Mouse (Mus musculus) embryo, embryonic 10.5 days (tissue): ENCODE data around the gene I0C0044D17Rik.
"Not testable (repeated sequence)": the region's sequence is repeated elsewhere in the genome, so short reads cannot be mapped to it uniquely, and the experiment has no call there.

Experiments used
- DNase-seq: peaks from one replicate; pipeline ENCODE4 v3.0.0-alpha.2; 2015; ENCODE audit warnings: low spot score

I0C0044D17Rik gene

DNA sequence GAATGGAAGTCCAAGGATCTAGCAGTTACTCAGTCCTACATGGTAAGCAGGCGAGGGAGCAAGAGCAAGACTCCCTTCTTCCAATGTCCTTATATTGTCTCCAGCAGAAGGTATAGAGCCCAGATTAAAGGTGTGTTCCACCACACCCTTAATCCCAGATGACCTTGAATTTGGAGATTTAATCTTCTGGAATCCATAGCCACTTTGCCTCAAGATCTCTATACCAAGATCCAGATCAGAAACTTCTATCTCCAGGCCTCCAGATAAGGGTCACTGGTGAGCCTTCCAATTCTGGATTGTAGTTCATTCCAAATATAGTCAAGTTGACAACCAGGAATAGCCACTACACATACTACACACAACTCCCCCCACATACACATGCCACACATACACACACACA, at the start of gene I0C0044D17Rik:
I0C0044D17Rik (minus strand) TSS at position 101 of the 400 bp plus-strand sequence.
- not testable (repeated sequence) for DNase-seq

DNA sequence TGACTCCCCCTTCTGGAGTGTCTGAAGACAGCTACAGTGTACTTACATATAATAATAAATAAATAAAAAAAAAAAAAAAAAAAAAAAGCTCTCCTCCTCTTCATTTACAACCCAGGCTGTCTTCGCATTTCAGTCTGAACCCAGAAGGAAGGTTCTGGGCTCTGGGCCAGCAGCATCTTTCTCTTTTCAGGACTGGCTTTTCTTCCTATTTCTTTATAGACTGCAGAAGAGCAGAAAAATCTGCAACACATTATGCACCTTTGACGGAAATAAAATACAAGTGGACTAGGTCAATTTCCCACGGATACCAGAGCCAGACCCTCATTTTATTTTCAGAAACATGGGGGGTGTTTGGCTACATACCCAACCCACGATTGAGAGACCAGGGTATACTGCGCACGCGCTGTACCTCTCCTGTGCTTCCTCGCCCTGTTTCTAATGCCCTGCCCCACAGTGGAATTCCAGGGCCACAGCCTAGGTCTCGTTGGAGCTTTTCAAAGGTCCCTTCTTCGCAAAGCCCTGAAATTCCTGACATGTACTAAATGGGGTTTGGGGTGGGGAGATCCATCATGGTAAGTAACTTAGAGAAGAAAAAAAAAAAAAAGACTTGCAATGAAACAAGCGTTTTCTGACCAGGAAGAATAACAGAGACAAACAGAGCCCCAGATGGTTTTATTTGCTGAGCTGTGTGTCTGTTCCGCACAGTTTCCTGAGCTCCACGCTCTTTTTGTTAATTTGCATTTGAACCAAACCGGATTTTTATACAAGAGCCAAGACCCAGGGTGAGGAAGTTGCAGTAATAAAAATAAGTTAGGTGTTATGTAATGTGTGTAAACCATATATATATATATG, 42.0 kb upstream of the I0C0044D17Rik start:
- no peak for DNase-seq

DNA sequence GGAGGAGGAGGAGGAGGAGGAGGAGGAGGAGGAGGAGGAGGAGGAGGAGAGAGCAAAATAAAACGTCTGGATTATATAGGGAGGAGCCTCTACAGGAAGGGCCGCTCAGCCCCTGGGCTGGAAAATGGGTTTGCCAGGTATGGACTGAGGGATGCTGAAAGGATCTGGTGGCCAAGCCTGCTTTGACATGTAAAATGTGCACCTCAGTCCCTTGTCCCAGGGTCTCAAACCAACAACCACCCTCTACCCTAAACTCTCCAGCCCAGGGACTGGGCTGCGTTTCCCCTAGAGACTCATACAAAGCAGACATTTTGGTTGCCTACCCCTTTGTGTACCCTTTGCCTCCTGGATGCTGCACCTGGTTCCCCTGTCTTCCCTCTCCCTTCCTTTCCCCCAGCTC, 40.9 kb upstream of the I0C0044D17Rik start:
- no peak for DNase-seq

DNA sequence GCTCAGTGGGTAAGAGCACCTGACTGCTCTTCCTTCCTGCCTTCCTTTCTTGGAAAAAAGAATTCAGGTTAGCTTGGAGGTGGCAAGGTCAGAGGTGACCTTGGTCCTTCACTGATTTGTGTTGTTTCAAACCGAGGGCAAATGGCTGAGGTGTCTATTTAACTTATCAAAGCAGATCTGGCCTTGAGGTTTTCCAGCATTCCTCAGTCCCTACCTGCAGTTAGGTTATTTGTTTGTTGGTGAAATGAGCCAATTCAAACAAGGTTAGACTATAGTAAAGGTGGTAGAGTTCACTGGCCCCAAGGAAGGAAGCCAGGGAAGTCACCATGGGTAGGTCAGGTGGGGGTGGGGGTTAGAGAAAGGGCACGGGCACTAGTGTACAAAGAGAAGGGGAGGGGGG, 40.5 kb upstream of the I0C0044D17Rik start:
- no peak for DNase-seq

DNA sequence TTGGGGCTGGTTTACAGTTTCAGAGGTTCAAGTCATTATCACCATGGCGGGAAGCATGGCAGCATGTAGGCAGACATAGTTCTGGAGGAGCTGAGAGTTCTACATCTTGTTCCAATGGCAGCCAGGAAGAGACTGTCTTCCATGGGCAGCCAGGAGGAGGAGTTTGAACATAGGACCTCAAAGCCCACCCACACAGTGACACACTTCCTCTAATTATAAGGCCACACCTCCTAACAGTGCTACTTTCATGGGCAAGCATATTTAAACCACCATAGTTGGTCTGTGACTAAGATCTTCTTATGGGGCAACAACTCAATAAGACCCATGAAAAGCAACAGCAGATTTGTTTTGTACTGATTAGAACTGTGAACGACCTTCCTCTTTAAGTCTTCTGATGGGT, 39.8 kb upstream of the I0C0044D17Rik start:
- DNase-seq, result no peak

DNA sequence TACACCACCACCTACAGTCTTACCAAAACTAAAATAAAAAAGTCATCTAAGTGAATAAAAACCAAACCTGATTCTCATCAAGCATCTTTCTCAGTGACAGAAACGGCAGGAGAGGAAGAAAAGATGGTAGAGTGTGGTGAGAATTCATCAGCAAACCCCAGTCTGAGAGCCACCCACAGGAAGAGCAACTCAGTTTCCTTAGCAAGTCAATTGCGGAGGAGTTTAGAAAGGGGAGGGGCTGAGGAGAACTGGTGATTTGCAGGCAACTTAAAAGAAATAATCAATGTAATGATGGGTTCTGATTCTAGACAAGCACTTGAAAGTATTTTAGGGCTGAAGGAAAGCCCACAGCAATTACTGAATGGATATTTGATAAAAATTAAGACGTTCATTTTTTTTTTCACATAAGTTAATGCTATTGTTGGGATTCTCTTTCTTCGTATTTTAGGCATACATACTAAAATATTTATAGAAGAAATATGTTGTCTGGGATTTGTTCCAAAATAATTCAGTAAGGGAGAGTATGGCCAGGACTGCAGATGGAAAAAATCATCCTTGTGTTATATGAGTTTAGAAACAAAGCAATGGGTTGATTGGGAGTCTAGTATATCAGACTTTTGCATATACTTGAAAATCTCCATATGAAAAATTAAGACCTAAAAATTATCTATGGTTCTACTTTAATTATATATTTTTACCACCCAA, 34.7 kb upstream of the I0C0044D17Rik start:
- no peak for DNase-seq

DNA sequence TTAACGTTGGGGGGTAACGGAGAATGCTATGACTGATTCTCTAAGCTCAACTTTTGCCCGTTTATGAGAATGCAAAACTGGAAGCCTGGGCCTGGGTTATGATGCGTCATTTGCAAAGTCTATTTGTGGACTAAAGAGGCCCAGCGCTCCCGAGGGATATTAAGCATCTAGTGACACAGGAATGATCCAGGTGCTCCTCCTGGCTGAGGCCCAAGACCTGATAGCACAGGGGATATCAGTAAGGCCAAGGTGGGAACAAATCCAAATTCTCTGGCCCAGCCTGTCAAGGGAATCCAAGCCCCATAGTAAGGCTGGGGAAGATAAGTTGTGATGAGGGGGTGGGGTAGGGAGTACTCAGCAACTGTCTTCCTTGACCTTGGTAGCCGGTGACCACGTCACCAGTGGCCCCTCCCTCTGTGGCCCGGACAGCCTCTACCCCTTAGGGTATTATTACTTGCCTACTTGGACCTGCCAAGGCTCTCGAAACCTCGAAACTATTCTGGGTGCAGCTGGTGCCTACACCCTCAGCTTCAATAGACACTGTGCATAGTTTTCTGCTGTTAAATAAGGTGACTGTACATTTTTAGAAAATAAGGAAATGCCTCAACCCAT, 33.5 kb upstream of the I0C0044D17Rik start:
- DNase-seq, result no peak

DNA sequence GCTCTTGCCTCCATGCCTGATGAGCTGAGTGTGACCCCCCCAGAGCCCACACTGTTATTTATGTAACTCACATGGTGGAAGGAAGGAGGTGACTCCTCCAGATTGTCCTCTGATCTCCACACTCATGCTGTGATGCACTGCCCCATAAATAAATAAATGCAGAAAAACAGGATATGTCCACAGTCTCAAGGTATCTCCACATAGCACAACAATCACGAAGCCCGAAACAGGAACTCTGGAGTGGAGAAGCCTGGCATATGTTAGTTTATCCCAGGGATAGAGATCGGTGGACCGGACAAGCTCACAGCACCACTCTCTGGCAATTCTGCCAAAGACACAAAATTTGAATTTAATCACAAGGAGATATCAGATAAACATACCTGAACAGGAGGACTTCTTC, 30.3 kb upstream of the I0C0044D17Rik start:
- DNase-seq, result no peak

DNA sequence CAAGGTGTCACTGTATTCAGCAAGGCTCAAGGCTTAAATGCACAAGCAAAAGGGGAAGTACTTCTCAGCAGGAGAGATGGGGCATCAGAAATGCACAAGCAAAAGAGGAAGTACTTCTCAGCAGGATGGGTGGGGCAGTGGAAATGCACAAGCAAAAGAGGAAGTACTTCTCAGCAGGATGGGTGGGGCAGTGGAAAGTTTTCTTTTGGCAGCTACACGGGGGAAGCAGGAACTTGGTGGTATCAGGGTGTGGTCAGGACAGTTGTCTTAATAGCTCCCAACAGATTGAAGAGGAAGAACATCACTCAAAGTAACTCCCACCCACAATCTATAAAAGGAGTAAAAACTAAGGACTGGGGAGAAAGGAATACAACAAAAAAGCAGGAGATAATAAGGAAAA, 26.8 kb upstream of the I0C0044D17Rik start:
- not testable (repeated sequence) for DNase-seq

DNA sequence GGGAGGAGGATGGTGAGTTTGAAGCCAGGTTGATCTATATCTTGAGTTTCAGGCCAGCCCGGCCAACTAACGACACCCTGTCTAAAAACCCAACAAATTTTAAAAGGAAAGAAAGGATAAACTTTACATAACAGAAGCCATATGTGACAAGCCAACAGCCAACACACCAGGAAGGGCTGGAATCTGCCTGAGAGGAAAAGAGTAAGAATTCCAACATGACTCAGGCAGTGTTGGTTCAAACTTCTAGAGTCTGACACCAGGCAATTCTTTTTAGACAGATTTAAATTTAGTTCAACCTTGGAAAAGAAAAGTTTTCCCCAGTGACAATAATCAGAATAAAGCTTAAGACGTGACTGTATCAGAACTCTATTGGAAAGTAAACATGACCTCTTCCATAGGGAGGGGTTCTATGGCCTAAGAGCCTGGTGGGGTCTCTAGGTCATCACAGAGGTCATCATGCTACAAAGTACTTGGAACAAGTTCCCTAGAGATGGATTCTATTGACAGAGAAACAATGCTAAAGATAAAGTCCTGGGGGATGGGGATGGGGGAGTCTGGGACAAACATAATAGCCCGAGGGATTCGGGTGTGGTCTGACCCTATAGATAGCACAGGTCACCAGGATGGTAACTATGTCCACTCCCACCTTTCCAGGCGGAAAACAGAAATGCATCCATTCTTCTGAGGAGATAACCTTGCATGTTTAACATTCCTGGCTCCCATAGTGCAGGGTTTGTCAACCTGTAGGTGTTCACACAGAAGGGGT, 23.7 kb upstream of the I0C0044D17Rik start:
- no peak for DNase-seq

DNA sequence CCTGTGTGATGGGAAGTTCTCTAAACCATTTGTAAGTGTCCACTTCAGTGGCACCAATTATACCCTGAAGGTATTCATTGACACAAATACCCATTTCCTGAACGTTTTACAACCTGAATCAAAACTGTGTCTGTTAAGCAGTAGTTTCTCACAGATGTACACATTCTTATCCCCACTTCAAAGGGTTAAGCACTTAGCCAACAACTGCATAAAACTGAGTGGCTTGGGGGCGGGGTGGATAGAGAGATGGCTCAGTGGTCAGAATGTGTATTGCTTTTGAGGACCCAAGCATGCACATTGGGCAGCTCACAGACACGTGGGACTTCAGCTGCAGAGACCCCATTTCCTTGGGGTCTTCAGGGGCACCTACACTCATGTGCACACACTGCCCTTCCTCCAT, 22.8 kb upstream of the I0C0044D17Rik start:
- no peak for DNase-seq

DNA sequence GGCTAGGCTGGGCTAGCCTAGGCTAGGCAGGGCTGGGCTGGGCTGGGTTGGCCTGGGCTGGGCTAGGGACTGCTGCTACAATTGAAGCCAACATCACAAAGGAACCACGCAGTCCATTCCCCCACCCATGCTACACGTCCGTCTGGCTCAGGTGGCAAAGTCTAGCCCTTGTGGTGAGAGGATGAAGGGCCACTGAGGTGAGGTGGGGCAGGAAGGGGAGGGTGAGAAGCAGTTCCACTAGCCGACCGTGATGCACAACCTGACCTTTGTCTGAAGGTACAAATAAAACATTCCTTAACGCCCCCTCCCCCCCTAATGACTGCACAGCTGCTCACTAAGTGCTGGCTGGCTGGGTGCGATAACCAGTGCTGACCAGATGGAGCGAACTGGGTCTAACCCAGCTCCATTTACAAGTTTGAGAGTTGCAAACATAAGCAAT, 22.1 kb upstream of the I0C0044D17Rik start:
- DNase-seq, result no peak

DNA sequence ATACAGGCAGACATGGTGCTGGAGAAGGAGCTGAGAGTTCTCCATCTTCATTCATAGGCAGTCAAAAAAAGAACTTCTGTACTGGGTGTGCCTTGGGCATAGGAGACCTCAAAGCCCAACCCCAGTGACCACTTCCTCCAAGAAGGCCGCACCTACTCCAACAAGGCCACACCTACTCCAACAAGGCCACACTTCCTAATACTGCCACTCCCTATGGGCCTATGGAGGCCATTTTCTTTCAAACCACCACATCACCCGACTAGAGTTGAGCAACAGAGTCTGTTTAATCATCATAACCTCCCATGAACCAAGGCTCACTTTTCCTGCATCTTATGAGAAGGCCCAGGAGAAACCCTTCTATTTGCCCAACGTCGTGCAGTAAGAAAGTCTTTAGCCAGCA, 21.6 kb upstream of the I0C0044D17Rik start:
- no peak for DNase-seq

DNA sequence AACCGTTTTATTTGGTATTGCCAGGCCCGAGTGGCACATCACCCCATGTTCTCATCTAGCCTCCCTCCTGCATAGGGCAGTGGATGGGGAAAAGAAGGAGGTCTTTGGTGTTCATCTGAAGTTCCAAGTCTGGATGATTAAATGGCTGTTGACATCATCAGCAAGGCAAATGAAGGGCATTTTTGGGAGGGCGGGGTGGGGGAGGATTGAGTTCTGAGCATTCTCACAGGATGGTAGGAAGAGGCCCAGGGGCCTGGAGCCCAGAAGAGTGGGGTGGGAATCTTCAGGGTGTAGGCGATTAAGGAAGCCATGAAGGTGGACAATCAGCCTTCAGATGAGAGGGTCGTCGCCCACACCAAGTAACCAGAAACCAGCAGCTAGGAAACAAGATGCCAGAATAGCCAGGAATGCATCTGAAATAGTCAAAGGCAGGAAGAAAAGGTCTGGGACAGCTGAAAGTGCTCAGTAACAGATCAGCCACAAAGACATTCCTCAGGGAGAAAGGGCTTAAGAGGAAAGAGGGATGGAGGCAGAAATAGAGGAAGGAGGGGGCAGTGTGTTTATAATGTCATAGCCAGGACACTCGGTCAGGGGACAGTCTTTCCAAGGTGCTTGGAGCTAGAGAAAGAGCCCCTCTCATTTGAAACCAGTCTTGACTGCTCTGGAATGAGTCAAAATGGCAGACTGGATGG, 20.4 kb upstream of the I0C0044D17Rik start:
- DNase-seq, result no peak

DNA sequence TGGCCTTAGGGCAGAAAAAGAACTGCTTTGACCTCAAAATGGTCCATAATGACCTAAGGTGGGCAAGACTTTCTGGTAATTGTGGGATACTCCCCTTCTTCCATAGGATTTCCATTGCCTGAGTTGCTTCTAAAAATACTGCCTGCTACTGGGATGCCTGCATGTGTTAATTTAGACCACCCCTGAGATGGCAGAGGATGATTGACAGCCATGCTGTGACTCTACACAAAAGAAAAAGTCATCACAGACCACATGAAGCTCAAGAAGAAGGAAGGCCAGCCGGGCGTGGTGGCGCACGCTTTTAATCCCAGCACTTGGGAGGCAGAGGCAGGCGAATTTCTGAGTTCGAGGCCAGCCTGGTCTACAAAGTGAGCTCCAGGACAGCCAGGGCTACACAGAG, 17.6 kb upstream of the I0C0044D17Rik start:
- not testable (repeated sequence) for DNase-seq

DNA sequence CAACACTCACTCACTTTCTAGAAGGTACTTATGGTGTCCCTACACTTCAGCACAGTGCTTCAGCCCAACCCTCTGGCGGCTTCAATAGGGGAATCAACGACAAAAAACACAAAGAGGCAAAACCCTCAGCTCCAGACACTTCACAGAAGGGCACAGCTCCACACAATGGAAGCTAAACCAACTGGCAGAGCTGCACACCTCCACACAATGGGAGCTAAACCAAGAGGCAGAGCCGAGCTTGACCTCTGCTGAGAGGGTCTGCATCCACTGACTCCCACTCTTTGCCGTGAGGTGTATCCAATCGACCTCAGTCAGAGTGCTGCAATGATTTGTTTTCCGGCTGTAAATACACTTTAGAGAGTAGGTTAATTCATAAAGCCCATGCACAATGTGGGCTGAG, 16.9 kb upstream of the I0C0044D17Rik start:
- DNase-seq, result peak; percentile 59

DNA sequence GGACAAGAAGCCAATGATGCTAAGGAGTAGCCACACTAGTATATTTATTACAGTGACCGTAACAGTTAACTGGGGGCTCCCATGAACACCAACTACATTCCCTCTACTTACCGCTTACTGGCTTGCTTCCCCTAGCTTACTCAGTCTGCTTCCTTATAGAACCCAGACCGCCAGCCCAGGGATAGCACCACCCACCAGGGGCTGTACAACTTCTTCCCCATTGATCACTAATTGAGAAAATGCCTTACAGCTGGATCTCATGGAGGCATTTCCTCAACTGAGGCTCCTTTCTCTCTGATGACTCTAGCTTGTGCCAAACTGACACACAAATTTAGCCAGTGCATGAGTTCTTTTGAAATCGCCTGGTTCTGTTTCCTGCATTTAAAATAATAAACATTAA, 15.3 kb upstream of the I0C0044D17Rik start:
- no peak for DNase-seq

DNA sequence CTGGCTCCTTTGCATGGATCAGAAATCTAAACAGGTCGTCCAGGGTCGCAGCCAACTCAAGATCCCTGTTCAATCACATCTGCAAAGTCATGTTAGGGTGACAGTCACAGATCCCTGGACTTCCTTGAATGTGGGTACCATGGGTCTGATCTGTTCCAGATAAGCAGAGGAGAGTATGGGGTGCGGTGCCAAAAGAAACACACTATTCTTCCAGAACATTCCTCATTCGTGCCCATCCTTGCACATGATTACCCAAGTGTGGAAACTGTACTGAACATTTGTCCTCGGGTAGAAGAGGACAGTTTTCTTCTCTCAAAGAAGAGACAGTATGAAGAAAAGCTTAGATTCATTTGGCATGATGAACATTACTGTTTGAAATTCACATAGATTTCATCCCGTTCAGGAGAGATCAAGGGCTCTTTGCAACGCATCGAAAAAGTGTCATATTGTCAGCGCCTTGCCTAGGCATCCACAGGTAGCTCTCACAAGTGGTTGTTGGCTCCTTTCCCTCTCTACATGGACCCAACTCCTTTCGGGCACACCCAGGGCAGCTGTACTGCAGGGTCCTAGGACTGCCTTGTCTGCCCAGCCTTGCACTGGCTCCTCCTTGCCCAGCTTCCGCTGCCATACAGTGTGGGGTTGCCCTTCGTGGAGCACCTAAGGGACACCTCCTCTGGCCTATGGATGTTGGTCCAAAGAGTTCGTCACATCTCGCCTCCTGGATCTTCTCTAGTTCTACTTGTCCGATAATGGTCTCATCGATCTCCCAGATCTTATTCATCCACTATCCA, 14.3 kb upstream of the I0C0044D17Rik start:
- DNase-seq, result no peak

DNA sequence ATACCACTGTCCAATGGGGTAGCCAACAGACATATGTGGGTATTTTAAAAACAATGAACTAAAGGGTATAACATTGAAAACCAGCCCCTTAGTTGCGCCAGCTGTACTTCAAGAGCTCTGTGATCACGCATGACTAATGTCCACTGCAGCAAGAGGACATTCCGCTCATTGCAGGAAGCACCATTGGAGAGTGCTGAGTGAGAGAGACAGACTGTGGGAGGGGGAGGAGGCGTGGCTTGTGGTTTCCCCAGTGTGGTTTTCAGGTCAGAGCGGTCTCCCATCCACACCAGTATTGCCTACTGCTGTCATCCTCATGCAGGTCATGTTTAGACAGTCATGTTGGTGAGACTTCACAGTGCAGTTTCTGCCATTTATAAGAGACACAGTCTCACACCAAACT, 12.9 kb upstream of the I0C0044D17Rik start:
- no peak for DNase-seq

DNA sequence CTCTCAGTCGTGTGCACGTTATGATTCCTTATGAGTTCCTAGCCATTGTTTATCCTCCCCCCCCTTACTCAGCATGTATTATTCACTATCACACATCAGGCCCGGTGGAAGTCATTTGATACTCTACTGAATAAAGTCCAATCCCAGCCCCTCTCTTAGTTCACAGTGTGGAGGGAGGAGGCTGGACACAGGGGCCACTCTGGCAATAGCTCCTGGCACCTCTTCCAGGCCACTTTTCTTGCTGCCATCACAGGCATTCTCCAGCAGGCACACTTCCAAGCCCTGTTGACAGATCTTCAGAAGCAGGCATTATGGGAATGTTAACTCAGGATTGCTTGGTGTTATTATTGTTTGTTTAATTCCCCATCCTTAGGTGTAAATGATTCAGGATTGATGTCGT, 11.1 kb upstream of the I0C0044D17Rik start:
- DNase-seq, result no peak

DNA sequence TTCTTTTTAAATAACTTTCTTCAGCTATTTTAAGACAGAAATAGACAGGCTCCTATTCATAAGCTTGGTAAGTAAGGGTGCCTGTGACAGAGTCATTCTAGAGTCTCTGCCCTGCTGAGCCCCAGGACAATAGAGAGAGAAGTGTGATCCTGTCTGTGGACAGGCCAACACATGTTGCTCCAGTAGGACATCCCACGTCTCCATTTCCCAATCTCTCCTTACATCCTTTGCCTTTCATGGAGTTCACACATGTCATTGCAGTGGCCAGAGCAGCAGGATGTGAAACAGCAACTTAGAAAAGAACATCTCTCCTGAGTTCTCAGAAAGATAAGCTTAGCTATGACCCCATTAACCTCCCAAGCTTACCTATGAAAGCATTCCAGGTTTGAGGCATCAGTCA, 8.1 kb upstream of the I0C0044D17Rik start:
- no peak for DNase-seq
